In genomic region chr12:106080945-106081747, GRCm38 (mm10) we compare ENCODE assay signal across 10 mouse cellular contexts.
DNase-seq lines count a peak whose midpoint lies in the region; ATAC-seq and TF ChIP-seq lines count a peak whose summit lies in the region.
"Had no signal": no experiment of that assay in that cellular context is flagged by ENCODE, and none has a peak within 500 bp of the region (broad histone marks: within the 10 kb centered on the region; RNA-seq: fewer than 3 reads in every experiment).

No protein-coding gene starts in this region.

- no peak for TF ChIP-seq CTCF in kidney, adult 2 months (conservative IDR thresholded peaks at IDR 0.05; ENCODE audit: insufficient read depth, insufficient read length, low read depth, low read length)

- ATAC-seq in frontal cortex, adult (ENCODE audit: low TSS enrichment): peak; percentile 59
- ATAC-seq in forebrain, embryonic 13.5 days: peak; percentile 52
- ATAC-seq in midbrain, embryonic 11.5 days (ENCODE audit: low FRiP score): no peak
- no peak for ATAC-seq in kidney, embryonic 16.5 days (ENCODE audit: low FRiP score, low TSS enrichment)
- ATAC-seq: activated CD4-positive, CD25-positive, alpha-beta regulatory T cell, adult 4 months had no signal

- H3K9me3 ChIP-seq in forebrain, embryonic 13.5 days (replicated peaks): no peaks in the 10 kb centered on the region
- H3K9me3 ChIP-seq in midbrain, embryonic 11.5 days (ENCODE audit: control insufficient read depth, low read length): no peaks in the 10 kb centered on the region
- H3K9me3 ChIP-seq in kidney, embryonic 16.5 days (ENCODE audit: low read length): no peaks in the 10 kb centered on the region

- DNase-seq in frontal cortex, postnatal 14 days (ENCODE audit: low spot score in 2 of 2): no peak
- peak; percentile 65 for DNase-seq in cerebellum, adult 11-12 months
- DNase-seq in midbrain, embryonic 11.5 days (ENCODE audit: low spot score, missing footprints): peak; percentile 93
- DNase-seq in spleen, adult 18-20 months: no peak
- DNase-seq in kidney, adult 2 months: no peak

- TF ChIP-seq POLR2A in kidney, adult 2 months (IDR thresholded peaks at IDR 0.05; ENCODE audit: low read depth, low read length): no peak

- peak overlapping the region; percentile 59 for H3K4me2 ChIP-seq in forebrain, embryonic 13.5 days
- peak overlapping the region; percentile 32 for H3K4me2 ChIP-seq in midbrain, embryonic 11.5 days
- no peak overlapping the region for H3K4me2 ChIP-seq in kidney, embryonic 16.5 days (replicated peaks; ENCODE audit: low read depth, low read length)

- H3K4me3 ChIP-seq in forebrain, embryonic 13.5 days: peak overlapping the region; percentile 25
- 0 out of 2 replicates have a peak overlapping the region, but pooled peaks have one; percentile 4 for H3K4me3 ChIP-seq in midbrain, embryonic 11.5 days (ENCODE audit: low read depth, low read length)
- H3K4me3 ChIP-seq in kidney, adult 2 months (ENCODE audit: insufficient read depth, low read depth, low read length): no peak overlapping the region
- no peak overlapping the region for H3K4me3 ChIP-seq in kidney, embryonic 16.5 days (ENCODE audit: low read length)

- WGBS in forebrain, embryonic 13.5 days: 6% methylated on average over 23 of the region's 23 CpGs
- 23% methylated on average over 23 of the region's 23 CpGs for WGBS in midbrain, embryonic 11.5 days
- WGBS in kidney, adult 2 months: 39% methylated on average over 23 of the region's 23 CpGs
- 36% methylated on average over 23 of the region's 23 CpGs for WGBS in kidney, embryonic 16.5 days

- peak overlapping the region; percentile 56 for H3K9ac ChIP-seq in forebrain, embryonic 13.5 days
- H3K9ac ChIP-seq in midbrain, embryonic 11.5 days (ENCODE audit: low read length): no peak overlapping the region
- H3K9ac ChIP-seq in kidney, embryonic 16.5 days (replicated peaks; ENCODE audit: low read length): no peak overlapping the region

- H3K27ac ChIP-seq in forebrain, embryonic 13.5 days: peak overlapping the region; percentile 91
- no peak overlapping the region for H3K27ac ChIP-seq in midbrain, embryonic 11.5 days (ENCODE audit: low read depth, low read length)
- no peak overlapping the region for H3K27ac ChIP-seq in kidney, adult 2 months (ENCODE audit: insufficient read depth, low read depth, low read length)
- no peak overlapping the region for H3K27ac ChIP-seq in kidney, embryonic 16.5 days (ENCODE audit: low read length)
- H3K27ac ChIP-seq: macrophage had no signal

- 0 out of 2 replicates have a peak, but pooled peaks cover 3% of the 10 kb centered on the region for H3K27me3 ChIP-seq in forebrain, embryonic 13.5 days
- H3K27me3 ChIP-seq in midbrain, embryonic 11.5 days (ENCODE audit: control insufficient read depth, insufficient read depth, low read length): no peaks in the 10 kb centered on the region
- no peaks in the 10 kb centered on the region for H3K27me3 ChIP-seq in kidney, adult 2 months (replicated peaks; ENCODE audit: control insufficient read depth, insufficient read depth, low read length)
- no peaks in the 10 kb centered on the region for H3K27me3 ChIP-seq in kidney, embryonic 16.5 days (ENCODE audit: insufficient read depth, low read length)

- H3K4me1 ChIP-seq in forebrain, embryonic 13.5 days: peaks cover 45% of the 10 kb centered on the region
- peaks cover 36% of the 10 kb centered on the region for H3K4me1 ChIP-seq in midbrain, embryonic 11.5 days (ENCODE audit: control insufficient read depth, insufficient read depth, low read length)
- no peaks in the 10 kb centered on the region for H3K4me1 ChIP-seq in kidney, adult 2 months (ENCODE audit: control insufficient read depth, insufficient read depth, low read length)
- peaks cover 15% of the 10 kb centered on the region; the same call in 1 of the 2 replicates for H3K4me1 ChIP-seq in kidney, embryonic 16.5 days (ENCODE audit: insufficient read depth, low read length)

- no peaks in the 10 kb centered on the region for H3K36me3 ChIP-seq in forebrain, embryonic 13.5 days (ENCODE audit: poor library complexity, severe bottlenecking)
- H3K36me3 ChIP-seq in midbrain, embryonic 11.5 days (ENCODE audit: control insufficient read depth, insufficient read depth, low read length): no peaks in the 10 kb centered on the region
- no peaks in the 10 kb centered on the region for H3K36me3 ChIP-seq in kidney, adult 2 months (ENCODE audit: control insufficient read depth, insufficient read depth, low read length)
- H3K36me3 ChIP-seq in kidney, embryonic 16.5 days (ENCODE audit: insufficient read depth, low read length): peaks cover 2% of the 10 kb centered on the region; the same call in 1 of the 2 replicates

Comparison
In these comparisons a context has a peak if more than half of its experiments do, and no peak if none do; other contexts are left out.
1. ATAC-seq: peak in frontal cortex, adult (single experiment) and forebrain, embryonic 13.5 days (single experiment); none in midbrain, embryonic 11.5 days (single experiment) and kidney, embryonic 16.5 days (single experiment).
2. DNase-seq: peak in cerebellum, adult 11-12 months (single experiment) and midbrain, embryonic 11.5 days (single experiment); none in frontal cortex, postnatal 14 days (0 of 2), spleen, adult 18-20 months (0 of 2) and kidney, adult 2 months (single experiment).
3. H3K4me3 ChIP-seq: peak in forebrain, embryonic 13.5 days (single experiment) and midbrain, embryonic 11.5 days (single experiment); none in kidney, adult 2 months (single experiment) and kidney, embryonic 16.5 days (single experiment).